Mouse (Mus musculus): ENCODE results near the gene Sbno2. TPM values are rescaled to one million over a fixed set of nuclear protein-coding genes. Genes with fewer than 3 reads are reported as not detected.

Sbno2 gene
- total and polyA plus RNA-seq, 3 experiments: 10.6 to 16.9 (median 11.2) TPM

DNA sequence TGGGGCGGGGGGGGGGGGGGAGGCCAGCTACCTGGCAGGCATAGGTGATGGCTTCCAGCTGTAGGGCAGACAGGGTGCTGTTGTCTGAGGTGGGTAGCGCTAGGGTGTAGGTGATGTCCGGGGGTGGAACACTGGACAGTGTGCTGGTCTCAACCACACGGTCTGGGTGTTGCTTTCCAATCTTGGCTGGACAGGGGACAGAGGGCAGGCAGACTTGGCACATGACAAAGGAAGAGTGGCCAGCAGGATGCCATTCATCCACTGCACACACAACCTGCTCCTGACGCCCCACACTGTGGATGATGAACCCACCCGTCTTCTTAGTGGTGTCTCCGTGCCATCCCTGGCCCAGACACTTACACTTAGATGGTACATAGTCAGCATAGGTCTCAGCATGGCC, 36.1 kb downstream of the Sbno2 start:
- Histone ChIP-seq H3K27me3 (ENCODE audit: control insufficient read depth, insufficient read depth, low read length) (no peaks in the 10 kb centered on the region), H3K36me3 (ENCODE audit: control insufficient read depth, insufficient read depth, low read length) (0 out of 2 replicates have a peak, but pooled peaks cover 2% of the 10 kb centered on the region), H3K4me1 (ENCODE audit: control insufficient read depth, insufficient read depth, low read length) (peaks cover 18% of the 10 kb centered on the region), H3K79me2 (replicated peaks; ENCODE audit: control insufficient read depth, insufficient read depth, low read length) (no peaks in the 10 kb centered on the region), H3K27ac (no peak overlapping the region), H3K4me3 (no peak overlapping the region), H3K9ac (ENCODE audit: low read depth, low read length) (no peak overlapping the region)
- no peak for DNase-seq
- 75% methylated on average over 6 of the region's 7 CpGs for WGBS
- TF ChIP-seq CTCF (IDR thresholded peaks at IDR 0.05): no peak
- intact Hi-C loops (cut with DNase I): no loop called here

DNA sequence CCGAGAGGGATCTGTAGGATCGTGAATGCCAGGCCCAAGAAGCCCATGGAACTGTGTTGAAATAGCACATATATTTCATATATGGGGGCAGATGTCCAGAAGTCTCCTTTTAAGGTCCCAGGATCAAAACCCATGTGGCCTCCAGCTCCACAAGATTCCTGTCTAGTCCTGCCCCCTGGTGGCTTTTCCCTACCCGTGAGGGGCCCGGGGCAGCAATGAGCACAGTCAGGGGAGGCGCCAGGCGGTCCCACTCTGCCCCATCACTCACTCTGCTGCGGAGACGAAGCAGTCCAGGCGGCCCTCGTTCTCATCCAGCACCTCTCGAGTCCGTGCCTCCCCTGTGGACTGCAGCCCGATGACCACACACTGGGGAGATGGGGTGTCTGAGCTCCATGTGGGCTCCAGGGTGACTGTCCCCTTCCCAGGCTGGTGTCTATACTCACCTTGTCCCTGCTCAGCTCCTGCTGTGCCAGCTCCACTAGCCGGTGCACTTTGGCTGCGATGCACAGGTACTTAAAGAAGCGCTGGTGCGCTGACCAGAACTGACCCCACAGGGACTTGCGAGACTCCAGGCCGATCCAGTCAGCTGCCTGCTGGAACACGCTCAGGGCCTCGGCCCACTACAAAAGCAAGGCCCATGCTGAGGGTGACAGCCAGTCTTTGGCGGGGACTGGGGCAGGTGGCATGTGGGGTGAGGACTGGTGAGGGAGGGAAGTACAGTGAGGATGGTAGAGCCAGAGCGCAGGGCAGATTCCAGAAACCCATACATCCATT, 41.3 kb downstream of the Sbno2 start:
- WGBS: 76% methylated on average over 23 of the region's 23 CpGs
- intact Hi-C loops (cut with DNase I): no loop called here

DNA sequence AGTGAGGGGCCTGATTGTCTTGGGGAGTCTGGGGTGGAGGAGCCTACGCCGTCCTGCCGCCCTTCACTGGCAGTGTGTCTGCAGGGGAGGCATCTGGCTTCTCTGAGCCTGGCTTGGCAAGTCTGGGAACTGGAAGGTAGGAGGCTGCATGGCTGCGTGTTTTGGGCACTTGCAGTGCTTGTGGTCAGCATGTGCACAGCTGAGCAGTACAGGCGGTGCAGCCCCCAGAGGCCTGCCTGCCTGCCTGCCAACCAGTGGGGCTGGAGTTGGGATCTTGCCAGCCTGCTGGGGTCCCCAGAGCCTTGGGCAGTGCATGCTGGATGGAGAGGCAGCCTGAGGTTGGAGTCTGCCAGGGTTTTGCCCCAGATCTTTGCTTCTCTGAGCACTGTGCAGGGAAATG, 42.3 kb downstream of the Sbno2 start:
- intact Hi-C loops (cut with DNase I): no loop called here
- no peak for TF ChIP-seq EP300 (IDR thresholded peaks at IDR 0.05; ENCODE audit: insufficient read depth, low read depth, low read length)
- TF ChIP-seq CTCF (IDR thresholded peaks at IDR 0.05): no peak
- no peak for TF ChIP-seq POLR2A (IDR thresholded peaks at IDR 0.05; ENCODE audit: insufficient read depth, low read depth, low read length)
- no peaks in the 10 kb centered on the region for H3K79me2 ChIP-seq (replicated peaks; ENCODE audit: control insufficient read depth, insufficient read depth, low read length)
- DNase-seq: no peak
- WGBS: 89% methylated on average over 5 of the region's 5 CpGs
- H3K36me3 ChIP-seq (ENCODE audit: control insufficient read depth, insufficient read depth, low read length): no peaks in the 10 kb centered on the region
- no peak overlapping the region for H3K27ac ChIP-seq
- H3K4me3 ChIP-seq: no peak overlapping the region
- no peak overlapping the region for H3K9ac ChIP-seq (ENCODE audit: low read depth, low read length)
- H3K27me3 ChIP-seq (ENCODE audit: control insufficient read depth, insufficient read depth, low read length): no peaks in the 10 kb centered on the region
- no peaks in the 10 kb centered on the region for H3K4me1 ChIP-seq (ENCODE audit: control insufficient read depth, insufficient read depth, low read length)

More for the DNA sequence above, 41.3 kb downstream of the Sbno2 start:
- Histone ChIP-seq H3K27ac (no peak overlapping the region), H3K9ac (ENCODE audit: low read depth, low read length) (no peak overlapping the region; the same call in 1 of the 2 replicates), H3K4me1 (ENCODE audit: control insufficient read depth, insufficient read depth, low read length) (no peaks in the 10 kb centered on the region), H3K36me3 (ENCODE audit: control insufficient read depth, insufficient read depth, low read length) (no peaks in the 10 kb centered on the region), H3K27me3 (ENCODE audit: control insufficient read depth, insufficient read depth, low read length) (no peaks in the 10 kb centered on the region), H3K79me2 (replicated peaks; ENCODE audit: control insufficient read depth, insufficient read depth, low read length) (no peaks in the 10 kb centered on the region), H3K4me3 (no peak overlapping the region)
- no peak for DNase-seq
- TF ChIP-seq CTCF (IDR thresholded peaks at IDR 0.05) (peak; percentile 28; the same call in 1 of the 2 replicates), EP300 (IDR thresholded peaks at IDR 0.05; ENCODE audit: insufficient read depth, low read depth, low read length) (no peak), POLR2A (IDR thresholded peaks at IDR 0.05; ENCODE audit: insufficient read depth, low read depth, low read length) (no peak)

DNA sequence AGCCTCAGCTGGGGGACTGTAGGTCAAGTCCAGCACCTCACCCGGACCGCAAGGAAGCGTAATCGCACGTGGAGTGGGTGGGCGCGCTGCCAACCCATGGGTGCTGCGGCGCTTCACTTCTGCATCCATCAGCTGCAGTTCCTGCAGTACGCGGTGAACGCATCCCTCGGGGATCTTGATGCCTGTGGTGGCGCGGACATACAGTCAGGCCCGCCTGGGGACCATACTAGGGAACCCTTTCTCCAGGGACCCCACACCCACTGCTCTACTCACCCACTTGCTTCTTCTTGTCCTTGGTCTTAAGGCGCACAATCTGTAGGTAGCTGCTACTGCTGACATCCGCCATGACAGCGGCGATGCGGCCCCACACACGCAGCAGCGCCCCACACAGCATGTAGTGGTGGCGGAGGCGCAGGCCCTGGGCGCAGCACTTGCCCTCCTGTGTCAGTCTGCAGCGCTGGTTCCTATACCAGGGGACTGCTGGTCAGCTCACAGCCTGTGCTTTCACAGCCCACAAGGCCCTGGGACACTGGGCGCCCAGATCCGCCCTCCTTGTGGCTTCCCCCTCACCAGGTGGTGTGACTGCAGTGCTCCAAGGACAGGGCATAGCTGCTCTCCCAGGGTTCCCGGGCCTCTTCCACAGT, 47.6 kb downstream of the Sbno2 start:
- no peak overlapping the region for H3K9ac ChIP-seq (ENCODE audit: low read depth, low read length)
- WGBS: 70% methylated on average over 30 of the region's 30 CpGs
- H3K4me1 ChIP-seq (ENCODE audit: control insufficient read depth, insufficient read depth, low read length): peaks cover 5% of the 10 kb centered on the region
- H3K36me3 ChIP-seq (ENCODE audit: control insufficient read depth, insufficient read depth, low read length): peaks cover 4% of the 10 kb centered on the region; the same call in 1 of the 2 replicates
- no peak overlapping the region for H3K27ac ChIP-seq
- H3K4me3 ChIP-seq: no peak overlapping the region
- intact Hi-C loops (cut with DNase I): loop anchor here (2.0 kb wide), 1 partner anchor 13 kb away; no protein-coding TSS in a partner anchor
- H3K79me2 ChIP-seq (replicated peaks; ENCODE audit: control insufficient read depth, insufficient read depth, low read length): no peaks in the 10 kb centered on the region
- no peak for DNase-seq
- no peaks in the 10 kb centered on the region for H3K27me3 ChIP-seq (ENCODE audit: control insufficient read depth, insufficient read depth, low read length)
- TF ChIP-seq EP300 (IDR thresholded peaks at IDR 0.05; ENCODE audit: insufficient read depth, low read depth, low read length): no peak
- no peak for TF ChIP-seq POLR2A (IDR thresholded peaks at IDR 0.05; ENCODE audit: insufficient read depth, low read depth, low read length)
- no peak for TF ChIP-seq CTCF (IDR thresholded peaks at IDR 0.05)

DNA sequence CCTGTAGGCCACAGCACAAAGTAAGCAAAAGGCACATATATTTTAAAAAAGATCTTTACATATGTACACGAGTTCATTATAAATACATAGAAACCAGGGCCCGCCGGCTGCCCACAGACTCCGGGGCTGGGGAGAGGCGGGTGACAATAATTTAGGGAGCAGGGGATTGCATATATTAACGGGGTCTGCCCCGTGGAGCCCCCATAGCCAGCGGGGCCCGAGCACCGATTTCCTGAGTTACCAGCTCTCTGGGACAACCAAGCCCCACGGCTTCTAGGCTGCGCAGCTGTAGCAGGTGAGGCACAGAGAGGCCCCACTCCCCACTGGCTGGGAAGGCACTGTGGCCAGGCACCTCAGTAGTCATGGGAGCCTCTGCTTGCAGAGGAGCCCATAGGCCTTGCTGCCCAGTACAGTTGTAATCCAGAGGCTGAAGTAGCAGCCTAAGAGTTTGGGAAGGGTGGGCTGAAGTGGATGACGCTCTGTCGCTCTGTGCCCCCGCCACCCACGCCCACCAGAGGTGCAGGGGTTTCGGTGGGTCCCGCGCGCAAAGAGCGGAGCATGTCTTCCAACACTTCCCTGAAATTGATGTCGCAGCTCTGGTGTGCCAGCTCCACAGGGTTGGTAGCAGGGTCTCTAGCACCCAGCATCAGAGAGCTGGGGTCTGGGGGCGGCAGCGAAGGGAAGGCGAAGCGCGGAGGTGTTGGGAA, 48.2 kb downstream of the Sbno2 start:
- TF ChIP-seq EP300 (IDR thresholded peaks at IDR 0.05; ENCODE audit: insufficient read depth, low read depth, low read length) (no peak), POLR2A (IDR thresholded peaks at IDR 0.05; ENCODE audit: insufficient read depth, low read depth, low read length) (no peak), CTCF (IDR thresholded peaks at IDR 0.05) (no peak)
- H3K79me2 ChIP-seq (replicated peaks; ENCODE audit: control insufficient read depth, insufficient read depth, low read length): no peaks in the 10 kb centered on the region
- H3K36me3 ChIP-seq (ENCODE audit: control insufficient read depth, insufficient read depth, low read length): peaks cover 4% of the 10 kb centered on the region; the same call in 1 of the 2 replicates
- WGBS: 91% methylated on average over 27 of the region's 27 CpGs
- DNase-seq: no peak
- H3K4me1 ChIP-seq (ENCODE audit: control insufficient read depth, insufficient read depth, low read length): peaks cover 10% of the 10 kb centered on the region
- H3K27ac ChIP-seq: no peak overlapping the region
- H3K4me3 ChIP-seq: no peak overlapping the region
- intact Hi-C loops (cut with DNase I): loop anchor here (2.0 kb wide), 1 partner anchor 14 kb away; no protein-coding TSS in a partner anchor
- H3K27me3 ChIP-seq (ENCODE audit: control insufficient read depth, insufficient read depth, low read length): no peaks in the 10 kb centered on the region
- H3K9ac ChIP-seq (ENCODE audit: low read depth, low read length): no peak overlapping the region
